ENCODE assay signal across 9 mouse cellular contexts in genomic region chr13:104681212-104681611, GRCm38 (mm10).
DNase-seq lines count a peak whose midpoint lies in the region.
"Had no signal": no experiment of that assay in that cellular context is flagged by ENCODE, and none has a peak within 500 bp of the region (broad histone marks: within the 10 kb centered on the region; RNA-seq: fewer than 3 reads in every experiment).

No protein-coding gene starts in this region.

- DNase-seq in cerebellum, adult 9-10 months = peak; percentile 59
- no peak for DNase-seq in cerebellum, adult 9-11 months
- peak; percentile 9 to 30 for DNase-seq in kidney, adult 8-10 months
- no peak for DNase-seq in kidney, postnatal 4 days
- peak; percentile 56 for DNase-seq in 416B (ENCODE audit: low read depth)
- peak; percentile 59 for DNase-seq in induced T-regulatory cell, adult 2 months (ENCODE audit: low read depth)
- DNase-seq in spleen, postnatal 4 days (ENCODE audit: low spot score in 2 of 2) = no peak
- no peak for DNase-seq in adrenal gland, postnatal 25 days
- DNase-seq: thymus, postnatal 36 days had no signal

Comparison
In these comparisons a context has a peak if more than half of its experiments do, and no peak if none do; other contexts are left out.
1. DNase-seq: peak in cerebellum, adult 9-10 months (single experiment), kidney, adult 8-10 months (2 of 2), 416B (single experiment) and induced T-regulatory cell, adult 2 months (single experiment); none in cerebellum, adult 9-11 months (single experiment), kidney, postnatal 4 days (0 of 2), spleen, postnatal 4 days (0 of 2) and adrenal gland, postnatal 25 days (single experiment).